Mouse (Mus musculus): ENCODE measurements around the gene Eif5b.

The Eif5b gene

GRCm38 (mm10) chr1:37997867-37998266 lies at the start of gene Eif5b, which contains the start of gene Txndc9:
TSS of gene Eif5b (plus strand) at chr1:37998010.
TSS of gene Txndc9 (minus strand) at chr1:37997893.
- DNase-seq: peak; percentile 95

DNA sequence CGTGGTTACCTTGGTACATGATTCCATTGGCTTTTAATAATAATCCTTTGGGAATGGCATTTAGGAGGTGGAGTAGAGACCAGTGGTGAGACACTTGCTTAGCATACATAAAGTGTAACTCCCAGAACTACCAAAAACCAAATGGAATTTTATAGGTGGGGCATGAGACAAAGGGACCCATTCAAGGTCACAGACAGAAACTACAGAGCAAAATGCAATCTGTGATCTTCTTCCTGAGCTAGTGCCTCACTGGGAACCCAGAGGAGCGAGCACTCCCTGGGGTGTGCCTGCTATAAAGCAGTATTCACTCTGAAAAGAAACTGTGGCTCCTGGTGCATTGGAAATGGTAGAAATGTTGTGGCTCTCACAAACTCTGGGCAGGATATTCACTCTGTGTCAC lies 48.9 kb upstream of the Eif5b start:
- no peak for DNase-seq

DNA sequence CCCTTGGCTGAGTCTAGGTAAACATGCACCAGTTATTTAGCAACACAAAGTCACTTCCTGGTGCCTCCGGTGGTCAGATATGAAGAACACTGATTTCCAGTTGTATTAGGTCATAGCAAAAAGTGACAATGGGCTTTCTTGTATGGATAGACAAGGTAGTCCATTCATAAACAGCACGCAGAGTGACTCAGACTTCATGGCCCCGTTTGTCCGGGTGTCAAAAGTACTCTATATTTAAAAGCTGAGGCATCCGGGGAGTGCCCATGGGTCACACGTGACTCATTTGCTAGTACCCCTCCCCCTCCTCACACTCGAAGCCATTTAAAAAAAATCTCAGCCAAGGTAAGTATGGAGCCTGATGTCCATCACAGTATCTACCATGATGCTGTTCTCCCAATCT lies 43.0 kb upstream of the Eif5b start:
- no peak for DNase-seq

- no peak for DNase-seq
These were observed 42.6 kb upstream of the Eif5b start for GRCm38 (mm10) chr1:37955251-37955650.

- DNase-seq: no peak
These were observed 40.9 kb upstream of the Eif5b start for GRCm38 (mm10) chr1:37956690-37957431.

DNA sequence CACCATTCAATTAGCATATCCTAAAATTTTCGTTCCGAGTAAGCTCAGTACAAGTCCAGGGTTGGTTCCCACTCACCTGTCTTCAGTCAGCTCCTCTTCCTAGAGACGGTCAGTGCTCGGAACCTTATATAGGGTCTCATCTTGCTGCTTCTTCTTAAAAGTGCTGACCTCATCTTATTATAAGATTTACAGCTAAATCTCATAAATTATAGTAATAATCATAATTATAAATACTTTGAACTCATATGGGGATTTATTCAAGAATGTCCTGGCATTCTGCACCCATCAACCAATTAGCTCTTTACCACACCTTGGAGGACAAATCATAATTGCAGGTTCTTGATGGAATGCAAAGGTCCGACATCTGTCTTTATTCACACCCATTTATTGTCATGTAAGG lies 40.2 kb upstream of the Eif5b start, which contains the start of gene Lyg1:
Lyg1 (minus strand) TSS at position 101 of the 400 bp plus-strand sequence.
- DNase-seq: no peak

GRCm38 (mm10) chr1:37958516-37958915 lies 39.3 kb upstream of the Eif5b start:
- no peak for DNase-seq

DNA sequence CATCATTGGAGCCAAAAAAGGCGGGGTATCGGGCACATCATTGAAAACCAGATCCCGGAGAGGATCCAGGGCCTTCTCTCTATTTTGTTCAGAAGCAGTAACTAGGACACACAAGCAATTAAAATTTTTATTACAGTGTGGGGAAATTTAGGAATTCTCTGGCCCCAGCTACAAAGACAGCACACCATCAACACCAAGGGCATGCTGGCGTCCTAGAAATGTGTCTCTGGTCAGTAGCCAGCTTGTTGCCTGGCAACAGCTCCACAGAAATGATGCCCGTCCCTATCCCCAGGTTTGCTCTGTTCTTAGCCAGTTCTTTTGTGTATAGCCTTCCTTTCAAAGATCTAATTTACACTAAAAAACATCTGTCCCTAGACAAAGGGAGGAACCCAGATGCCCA lies 38.3 kb upstream of the Eif5b start:
- no peak for DNase-seq

DNA sequence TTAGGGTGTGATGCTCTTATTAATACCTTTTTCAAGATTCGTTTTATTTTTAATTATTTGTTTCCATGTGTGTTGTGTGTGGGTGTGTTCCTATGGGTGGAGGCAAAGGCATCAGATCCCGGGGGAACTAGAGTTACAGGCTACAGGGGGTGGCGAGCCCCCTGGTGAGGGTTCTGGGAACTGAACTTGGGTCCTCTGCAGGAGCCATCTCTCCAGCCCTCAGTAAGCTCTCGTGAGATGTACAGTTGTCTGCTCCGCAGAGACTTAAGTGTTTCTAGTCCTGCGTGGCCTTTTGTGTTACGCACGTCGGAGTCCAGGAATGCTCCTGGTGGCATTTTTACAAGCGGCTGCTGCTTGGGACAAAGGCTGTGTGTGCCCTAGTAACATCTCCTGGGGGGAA lies 32.2 kb upstream of the Eif5b start:
- DNase-seq: no peak

DNA sequence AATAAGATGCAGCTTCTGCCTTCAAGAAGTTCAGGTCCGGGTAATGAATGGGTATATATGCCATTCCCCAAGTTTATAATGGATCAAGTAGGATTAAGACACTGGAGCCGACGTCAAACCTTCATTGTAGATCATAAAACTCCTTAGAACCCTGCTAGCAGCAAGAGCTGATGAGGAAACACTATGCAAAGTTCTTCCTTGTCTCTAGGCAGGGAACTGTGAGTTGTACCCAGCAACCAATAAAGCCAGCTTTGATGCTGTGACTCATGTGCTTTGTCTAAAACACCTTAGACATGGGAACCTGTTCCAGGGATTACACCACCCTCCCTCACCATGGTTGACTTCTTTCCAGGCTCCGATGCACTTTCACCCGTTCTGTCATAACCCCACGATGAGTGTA lies 29.1 kb upstream of the Eif5b start:
- no peak for DNase-seq

- DNase-seq: no peak
These were observed 26.3 kb upstream of the Eif5b start for GRCm38 (mm10) chr1:37971520-37971919.

GRCm38 (mm10) chr1:37976666-37977065 lies 21.1 kb upstream of the Eif5b start:
- peak; percentile 56 for DNase-seq

DNA sequence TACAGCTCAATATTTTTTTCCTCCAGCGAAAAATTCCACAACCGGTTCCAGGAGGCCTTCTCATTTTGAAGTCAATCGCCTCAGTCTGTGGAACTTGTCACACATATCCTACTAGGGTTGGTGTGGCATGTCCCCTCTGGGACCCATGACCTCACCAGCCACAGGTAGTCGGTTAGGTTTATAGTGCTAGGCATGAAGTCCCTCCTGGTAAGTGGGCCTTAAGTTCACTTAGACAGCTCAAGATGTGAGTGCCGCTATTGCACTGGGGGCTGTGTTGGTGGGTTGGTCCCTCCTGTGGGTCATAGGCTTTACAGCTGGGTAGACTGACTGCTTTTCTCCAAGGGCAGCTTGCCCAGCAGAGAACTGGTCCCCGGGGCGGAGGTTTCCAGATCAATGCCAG lies 20.5 kb upstream of the Eif5b start:
- no peak for DNase-seq

DNA sequence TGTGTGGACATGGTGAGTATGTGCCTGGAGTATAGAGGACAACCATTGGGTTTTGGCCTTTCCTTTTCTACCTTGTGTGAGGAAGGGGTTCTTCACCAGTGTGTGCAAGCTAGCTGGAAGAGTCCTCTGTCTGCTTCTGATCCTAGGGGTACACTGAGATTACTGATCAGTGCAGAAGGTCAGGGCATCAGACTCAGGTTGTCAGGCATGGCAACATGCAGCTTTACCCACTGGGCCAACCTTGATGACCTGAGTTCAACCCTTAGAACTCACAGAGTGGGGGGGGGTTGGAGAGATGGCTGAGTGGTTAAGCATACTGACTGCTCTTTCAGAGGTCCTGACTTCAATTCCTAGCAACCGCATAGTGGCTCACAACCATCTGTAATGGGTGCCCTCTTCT lies 13.5 kb upstream of the Eif5b start:
- DNase-seq: no peak

GRCm38 (mm10) chr1:37985764-37986323 lies 12.0 kb upstream of the Eif5b start:
- DNase-seq: no peak

GRCm38 (mm10) chr1:37987856-37988255 lies 10.0 kb upstream of the Eif5b start:
- DNase-seq: no peak

DNA sequence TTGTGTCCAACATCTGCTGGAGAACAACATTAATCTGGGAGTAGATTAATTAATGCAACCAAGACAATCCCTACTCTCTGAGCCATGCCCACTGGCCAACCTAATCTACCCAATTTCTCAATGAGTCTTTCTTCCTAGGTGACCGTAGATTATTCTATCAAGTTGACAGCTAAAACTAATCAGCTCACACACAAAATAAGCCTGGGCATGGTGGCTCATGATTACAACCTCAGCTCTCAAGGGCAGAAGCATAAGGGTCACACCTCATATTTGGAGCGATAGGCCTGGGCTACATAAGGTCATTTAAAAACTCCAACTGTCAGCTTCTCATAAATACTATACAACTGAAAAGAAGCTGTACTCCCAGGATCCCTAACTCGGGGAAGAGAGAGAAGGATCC lies 1.6 kb upstream of the Eif5b start:
- no peak for DNase-seq

DNA sequence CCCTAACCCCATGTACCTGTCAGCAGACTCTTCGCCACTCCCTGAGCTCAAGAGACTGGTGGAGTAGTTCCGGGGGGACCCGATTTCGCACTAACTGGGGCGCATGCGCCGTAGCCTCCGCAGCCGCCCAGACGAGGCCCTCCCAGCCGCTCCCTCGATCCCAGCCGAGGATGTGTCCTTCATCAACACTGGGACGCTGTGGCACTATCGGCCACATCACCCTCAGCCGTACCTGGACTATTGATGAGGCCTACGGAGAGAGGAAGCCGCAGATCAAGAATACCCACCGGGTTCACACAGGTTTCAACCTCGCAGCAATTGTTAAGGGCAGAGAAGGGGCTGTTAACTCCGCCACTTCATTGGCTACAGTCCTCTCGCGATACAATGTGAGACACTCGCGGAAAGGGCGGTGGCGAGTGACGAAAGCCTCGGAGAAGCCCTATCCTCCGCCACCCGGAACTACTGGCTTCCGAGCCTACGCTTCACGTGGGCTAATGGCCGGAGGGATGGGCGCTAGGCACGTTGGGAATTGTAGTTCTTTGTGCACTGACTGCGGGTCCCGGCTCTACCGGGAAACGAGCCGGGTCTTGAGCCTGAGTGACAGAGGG lies 829 bp upstream of the Eif5b start:
- DNase-seq: peak; percentile 99

- DNase-seq: no peak
These were observed 775 bp downstream of the Eif5b start for GRCm38 (mm10) chr1:37998371-37999199.

GRCm38 (mm10) chr1:37999552-37999951 lies 1.7 kb downstream of the Eif5b start:
- DNase-seq: no peak

DNA sequence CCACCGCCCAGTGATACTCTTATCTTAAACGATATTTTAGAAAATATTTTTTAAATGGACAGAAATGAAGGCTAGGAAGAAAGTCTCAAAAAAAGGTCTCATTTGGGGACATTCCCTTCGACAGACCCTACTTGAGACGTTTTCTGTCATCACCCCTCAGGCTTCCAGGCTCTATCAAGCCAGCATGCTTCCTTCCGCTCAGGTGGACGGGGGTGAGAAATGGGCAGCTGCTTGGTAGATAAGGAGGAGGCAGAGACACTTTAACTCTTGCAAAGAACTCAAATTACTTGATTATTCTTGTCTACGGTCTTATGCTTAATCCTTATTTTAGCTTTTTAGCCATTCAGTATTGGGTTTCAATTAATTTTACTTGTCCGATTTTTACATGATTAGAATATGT lies 3.0 kb downstream of the Eif5b start:
- DNase-seq: no peak

DNA sequence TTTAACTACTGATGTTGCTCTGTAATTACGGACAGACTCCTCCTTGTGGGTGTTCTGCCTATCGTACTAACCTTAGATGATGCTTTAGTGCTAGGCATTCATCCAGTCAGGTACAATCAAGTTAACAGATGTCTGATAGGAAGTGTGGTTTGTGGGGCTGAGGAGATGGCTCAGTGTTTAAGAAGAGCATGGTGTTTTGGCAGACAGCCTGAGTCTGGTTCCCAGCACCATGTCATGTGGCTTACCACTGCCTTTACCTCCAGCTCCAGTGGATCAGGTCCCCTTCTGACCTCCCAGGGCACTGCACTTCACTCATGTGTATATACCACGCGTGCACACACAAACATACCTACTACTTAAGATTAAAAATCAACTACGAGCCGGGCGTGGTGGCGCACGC lies 4.1 kb downstream of the Eif5b start:
- no peak for DNase-seq

DNA sequence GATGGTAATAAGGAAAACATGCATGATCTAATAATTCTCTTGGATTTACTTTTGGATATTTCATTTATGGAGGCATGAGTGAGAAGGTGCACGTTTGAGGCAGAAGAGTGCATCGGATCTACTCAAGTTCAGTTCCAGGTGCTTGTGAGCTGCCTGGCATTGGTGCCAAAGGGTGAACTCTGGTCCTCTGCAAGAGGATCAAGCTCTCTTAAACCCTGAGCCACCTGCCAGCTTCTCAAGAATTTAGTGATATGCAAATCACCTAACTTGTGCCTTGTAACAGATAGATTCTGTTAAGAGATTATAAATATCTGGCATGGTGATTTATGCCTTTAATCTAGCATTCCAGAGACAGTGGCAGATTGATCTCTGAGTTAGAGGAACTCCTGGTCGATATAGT lies 5.2 kb downstream of the Eif5b start:
- no peak for DNase-seq
